Mouse (Mus musculus) thymus, adult 2 months (tissue): ENCODE data around the gene Fbp2. TPM values are rescaled to one million over a fixed set of nuclear protein-coding genes. Genes with fewer than 3 reads are reported as not detected.
A peak's percentile ranks its signal among the peaks of the same experiment; 100 is the strongest.

Experiments used
- DNase-seq: peaks from one replicate; pipeline ENCODE4 v3.0.0; 2021
- H3K27ac ChIP-seq: fragments of 200-500 bp; 2 replicates; pipeline ENCODE4 v1.5.1; 2012; ENCODE audit warnings: low read length, control low read depth; ENCODE audit not compliant: control insufficient read depth, insufficient read depth
- H3K27me3 ChIP-seq: fragments of 200-500 bp; 2 replicates; pipeline ENCODE4 v1.6.1; 2012; ENCODE audit warnings: mild to moderate bottlenecking, low read length, moderate library complexity, mixed read lengths; ENCODE audit not compliant: control insufficient read depth, insufficient read depth
- H3K36me3 ChIP-seq: fragments of 200-500 bp; 2 replicates; pipeline ENCODE4 v1.6.1; 2012; ENCODE audit warnings: mild to moderate bottlenecking, low read length, moderate library complexity; ENCODE audit not compliant: control insufficient read depth, insufficient read depth
- H3K4me1 ChIP-seq: fragments of 200-500 bp; replicated peaks from 2 replicates; pipeline ENCODE4 v1.6.1; 2012; ENCODE audit warnings: low read length; ENCODE audit not compliant: control insufficient read depth, insufficient read depth
- H3K4me3 ChIP-seq: fragments of 200-500 bp; 2 replicates; pipeline ENCODE4 v1.5.1; 2012; ENCODE audit warnings: mild to moderate bottlenecking, low read length, control low read depth, moderate library complexity; ENCODE audit not compliant: control insufficient read depth, insufficient read depth
- CTCF ChIP-seq: fragments of 200-500 bp; IDR thresholded peaks from 2 replicates; pipeline ENCODE4 v1.5.1; 2012; ENCODE audit warnings: mild to moderate bottlenecking, control low read depth, low read length, moderate library complexity, borderline replicate concordance; ENCODE audit not compliant: control insufficient read depth, poor library complexity, insufficient read depth; ENCODE audit errors: extremely low read depth
- POLR2A ChIP-seq: fragments of 200-500 bp; IDR thresholded peaks from 2 replicates; pipeline ENCODE4 v1.6.1; 2012; ENCODE audit warnings: mild to moderate bottlenecking, low read length, control low read depth, moderate library complexity; ENCODE audit not compliant: control insufficient read depth, poor library complexity, insufficient read depth; ENCODE audit errors: extremely low read depth
- WGBS: fragments of 180-500 bp; shearing (Covaris S2); methylation state at CpG from one replicate; pipeline ENCODE4 v1.1.7; 2018; 5-methylcytosine and 5-hydroxymethylcytosine counted together
- polyA plus RNA-seq: library from polyadenylated mRNA; depleted of rRNA; stranded (reverse); fragments of >200 nt; gene quantifications from 2 replicates; pipeline ENCODE4 v1.2.3, GENCODE M21; 2012

Fbp2 gene
- polyA plus RNA-seq, 1 experiment: 1.0 TPM

GRCm38 (mm10) chr13:62889311-62889710, 31.1 kb upstream of the Fbp2 start:
- TF ChIP-seq CTCF: no peak
- no peak for TF ChIP-seq POLR2A
- no peaks in the 10 kb centered on the region for H3K27me3 ChIP-seq
- DNase-seq: no peak
- H3K27ac ChIP-seq: no peak overlapping the region
- peaks cover 11% of the 10 kb centered on the region for H3K4me1 ChIP-seq
- 95% methylated on average over 2 of the region's 2 CpGs for WGBS
- H3K36me3 ChIP-seq: no peaks in the 10 kb centered on the region
- H3K4me3 ChIP-seq: no peak overlapping the region

- Histone ChIP-seq H3K27me3 (no peaks in the 10 kb centered on the region), H3K27ac (no peak within 1 kb of the TSS), H3K4me3 (peak within 1 kb of the TSS; percentile 48), H3K4me1 (peaks cover 11% of the 10 kb centered on the region), H3K36me3 (no peaks in the 10 kb centered on the region)
- TF ChIP-seq POLR2A (no peak), CTCF (no peak)
- DNase-seq: peak; percentile 51
- 9% methylated on average over 29 of the region's 29 CpGs for WGBS
Observed at GRCm38 (mm10) chr13:62887712-62888441, 29.7 kb upstream of the Fbp2 start, which contains the start of gene Fbp1. TSS of gene Fbp1 (minus strand) at chr13:62888282.

GRCm38 (mm10) chr13:62884536-62884935, 26.3 kb upstream of the Fbp2 start:
- no peak overlapping the region for H3K27ac ChIP-seq
- H3K27me3 ChIP-seq: no peaks in the 10 kb centered on the region
- H3K36me3 ChIP-seq: no peaks in the 10 kb centered on the region
- DNase-seq: no peak
- 84% methylated on average over 3 of the region's 3 CpGs for WGBS
- TF ChIP-seq POLR2A (no peak), CTCF (no peak)
- H3K4me1 ChIP-seq: peaks cover 23% of the 10 kb centered on the region
- no peak overlapping the region for H3K4me3 ChIP-seq

- TF ChIP-seq POLR2A: no peak
- no peak for TF ChIP-seq CTCF
- 93% methylated on average over 9 of the region's 9 CpGs for WGBS
- no peak overlapping the region for H3K27ac ChIP-seq
Observed at GRCm38 (mm10) chr13:62883925-62884324, 25.7 kb upstream of the Fbp2 start.

GRCm38 (mm10) chr13:62883436-62883835, 25.2 kb upstream of the Fbp2 start:
- 96% methylated on average over 2 of the region's 2 CpGs for WGBS
- H3K27me3 ChIP-seq: no peaks in the 10 kb centered on the region
- H3K27ac ChIP-seq: no peak overlapping the region
- no peak for DNase-seq
- no peaks in the 10 kb centered on the region for H3K36me3 ChIP-seq
- no peak overlapping the region for H3K4me3 ChIP-seq
- TF ChIP-seq POLR2A: no peak
- no peak for TF ChIP-seq CTCF
- H3K4me1 ChIP-seq: peaks cover 31% of the 10 kb centered on the region

More at GRCm38 (mm10) chr13:62883925-62884324, 25.7 kb upstream of the Fbp2 start:
- Histone ChIP-seq H3K4me3 (no peak overlapping the region), H3K36me3 (no peaks in the 10 kb centered on the region), H3K27me3 (no peaks in the 10 kb centered on the region), H3K4me1 (peaks cover 27% of the 10 kb centered on the region)
- no peak for DNase-seq

- Histone ChIP-seq H3K36me3 (no peaks in the 10 kb centered on the region), H3K4me1 (peaks cover 29% of the 10 kb centered on the region), H3K4me3 (no peak overlapping the region), H3K27me3 (no peaks in the 10 kb centered on the region), H3K27ac (no peak overlapping the region)
- WGBS: 90% methylated on average over 5 of the region's 5 CpGs
- TF ChIP-seq CTCF (no peak), POLR2A (no peak)
- no peak for DNase-seq
Observed at GRCm38 (mm10) chr13:62882856-62883255, 24.6 kb upstream of the Fbp2 start.
